In the genomic region with DNA sequence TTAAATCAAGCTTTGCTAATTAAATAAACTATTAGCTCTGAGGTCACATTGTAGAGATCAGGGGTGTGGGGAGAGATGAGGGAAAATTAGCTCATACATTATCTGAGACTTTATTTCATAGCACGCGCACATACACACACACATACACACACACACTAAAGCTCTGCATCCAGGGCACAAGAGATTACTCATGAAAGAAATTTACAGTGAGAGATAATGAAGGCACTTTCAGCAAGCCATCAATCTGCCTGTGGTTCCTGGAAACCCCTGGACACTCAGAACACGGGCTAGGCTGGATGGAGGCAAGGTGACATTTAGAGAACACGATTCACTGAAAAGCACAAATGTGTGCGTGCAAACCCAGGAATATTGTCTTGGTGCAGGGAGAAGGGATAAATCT, we compare ENCODE assay signal across 26 mouse cellular contexts.
DNase-seq lines count a peak whose midpoint lies in the region; ATAC-seq and TF ChIP-seq lines count a peak whose summit lies in the region.
"Had no signal": no experiment of that assay in that cellular context is flagged by ENCODE, and none has a peak within 500 bp of the region (broad histone marks: within the 10 kb centered on the region; RNA-seq: fewer than 3 reads in every experiment).

No protein-coding gene starts in this region.

- H3K36me3 ChIP-seq in hindbrain, embryonic 13.5 days = no peaks in the 10 kb centered on the region
- H3K36me3 ChIP-seq in hindbrain, embryonic 11.5 days (ENCODE audit: control insufficient read depth, insufficient read depth, low read length) = no peaks in the 10 kb centered on the region
- H3K36me3 ChIP-seq in midbrain, embryonic 15.5 days (replicated peaks) = no peaks in the 10 kb centered on the region
- no peaks in the 10 kb centered on the region for H3K36me3 ChIP-seq in midbrain, embryonic 16.5 days (ENCODE audit: control insufficient read depth, insufficient read depth, low read length)
- no peaks in the 10 kb centered on the region for H3K36me3 ChIP-seq in hindbrain, postnatal 0 days (ENCODE audit: insufficient read depth, low read length)
- H3K36me3 ChIP-seq in neural tube, embryonic 13.5 days = no peaks in the 10 kb centered on the region
- H3K36me3 ChIP-seq: embryonic facial prominence, embryonic 10.5 days; embryonic facial prominence, embryonic 15.5 days; kidney, embryonic 15.5 days; limb, embryonic 13.5 days; lung, embryonic 15.5 days had no signal

- peak; percentile 39; the same call in 1 of the 2 replicates for ATAC-seq in hindbrain, embryonic 13.5 days (ENCODE audit: low FRiP score)
- ATAC-seq in hindbrain, embryonic 11.5 days (ENCODE audit: low FRiP score) = no peak
- ATAC-seq in midbrain, embryonic 15.5 days (replicated peaks) = peak; percentile 48; the same call in 1 of the 2 replicates
- ATAC-seq in midbrain, embryonic 16.5 days = no peak
- ATAC-seq in hindbrain, postnatal 0 days = 0 out of 2 replicates have a peak, but pooled peaks have one; percentile 49
- ATAC-seq in neural tube, embryonic 13.5 days (ENCODE audit: low read depth) = peak; percentile 78
- ATAC-seq: inflammation-experienced regulatory T-cells, adult 6 months had no signal

- no peaks in the 10 kb centered on the region for H3K4me1 ChIP-seq in hindbrain, embryonic 13.5 days (replicated peaks)
- H3K4me1 ChIP-seq in hindbrain, embryonic 11.5 days (replicated peaks; ENCODE audit: control insufficient read depth, insufficient read depth, low read length) = no peaks in the 10 kb centered on the region
- no peaks in the 10 kb centered on the region; the same call in 1 of the 2 replicates for H3K4me1 ChIP-seq in midbrain, embryonic 15.5 days
- H3K4me1 ChIP-seq in midbrain, embryonic 16.5 days (ENCODE audit: control insufficient read depth, insufficient read depth, low read length) = 0 out of 2 replicates have a peak, but pooled peaks cover 3% of the 10 kb centered on the region
- no peaks in the 10 kb centered on the region for H3K4me1 ChIP-seq in hindbrain, postnatal 0 days (ENCODE audit: insufficient read depth, low read length)
- 0 out of 2 replicates have a peak, but pooled peaks cover 3% of the 10 kb centered on the region for H3K4me1 ChIP-seq in neural tube, embryonic 13.5 days (replicated peaks)
- H3K4me1 ChIP-seq: embryonic facial prominence, embryonic 10.5 days; embryonic facial prominence, embryonic 15.5 days; kidney, embryonic 15.5 days; limb, embryonic 13.5 days; lung, embryonic 15.5 days had no signal

- no peak overlapping the region for H3K4me2 ChIP-seq in hindbrain, embryonic 13.5 days
- no peak overlapping the region for H3K4me2 ChIP-seq in hindbrain, embryonic 11.5 days (replicated peaks; ENCODE audit: low read depth, low read length)
- H3K4me2 ChIP-seq in midbrain, embryonic 15.5 days = no peak overlapping the region
- H3K4me2 ChIP-seq in midbrain, embryonic 16.5 days (ENCODE audit: low read length) = no peak overlapping the region
- no peak overlapping the region for H3K4me2 ChIP-seq in hindbrain, postnatal 0 days (ENCODE audit: low read depth, low read length)
- H3K4me2 ChIP-seq in neural tube, embryonic 13.5 days = no peak overlapping the region
- H3K4me2 ChIP-seq: embryonic facial prominence, embryonic 15.5 days; heart, embryonic 11.5 days; kidney, embryonic 15.5 days; limb, embryonic 13.5 days; liver, embryonic 11.5 days; lung, embryonic 15.5 days had no signal

- DNase-seq in hindbrain, embryonic 11.5 days (ENCODE audit: low spot score) = no peak
- DNase-seq in hindbrain, postnatal 0 days (ENCODE audit: low spot score) = peak; percentile 10
- DNase-seq in testis, postnatal 14 days (ENCODE audit: low spot score) = no peak
- no peak for DNase-seq in layer of hippocampus, adult 9-10 months (ENCODE audit: low spot score)
- DNase-seq: B cell, adult 2 months; cerebellum, adult 8-10 months; cerebellum, postnatal 25 days; gastrocnemius, postnatal 14 days; heart, postnatal 36 days; kidney, adult 11 months; kidney, postnatal 25 days; right cerebral cortex, postnatal 14 days; thymus, postnatal 14 days had no signal

- 70% methylated on average over 5 of the region's 5 CpGs for WGBS in hindbrain, embryonic 13.5 days
- WGBS in hindbrain, embryonic 11.5 days = 88% methylated on average over 5 of the region's 5 CpGs
- 62% methylated on average over 5 of the region's 5 CpGs for WGBS in midbrain, embryonic 15.5 days
- 55% methylated on average over 5 of the region's 5 CpGs for WGBS in midbrain, embryonic 16.5 days
- WGBS in hindbrain, postnatal 0 days = 55% methylated on average over 5 of the region's 5 CpGs
- WGBS in neural tube, embryonic 13.5 days = 74% methylated on average over 5 of the region's 5 CpGs

- no peaks in the 10 kb centered on the region for H3K27me3 ChIP-seq in hindbrain, embryonic 13.5 days
- no peaks in the 10 kb centered on the region for H3K27me3 ChIP-seq in hindbrain, embryonic 11.5 days (ENCODE audit: control insufficient read depth, insufficient read depth, low read length)
- no peaks in the 10 kb centered on the region for H3K27me3 ChIP-seq in midbrain, embryonic 15.5 days (replicated peaks)
- no peaks in the 10 kb centered on the region for H3K27me3 ChIP-seq in midbrain, embryonic 16.5 days (ENCODE audit: control insufficient read depth, insufficient read depth, low read depth, low read length)
- H3K27me3 ChIP-seq in hindbrain, postnatal 0 days (ENCODE audit: insufficient read depth, low read length) = no peaks in the 10 kb centered on the region
- no peaks in the 10 kb centered on the region for H3K27me3 ChIP-seq in neural tube, embryonic 13.5 days
- H3K27me3 ChIP-seq: embryonic facial prominence, embryonic 15.5 days; kidney, embryonic 15.5 days; limb, embryonic 13.5 days; lung, embryonic 15.5 days had no signal

- no peak for TF ChIP-seq CTCF in hindbrain, postnatal 0 days (IDR thresholded peaks at IDR 0.05; ENCODE audit: low read depth)

- H3K9ac ChIP-seq in hindbrain, embryonic 13.5 days = no peak overlapping the region
- H3K9ac ChIP-seq in hindbrain, embryonic 11.5 days (ENCODE audit: low read depth, low read length) = no peak overlapping the region
- no peak overlapping the region for H3K9ac ChIP-seq in midbrain, embryonic 15.5 days
- H3K9ac ChIP-seq in midbrain, embryonic 16.5 days (ENCODE audit: low read depth, low read length) = no peak overlapping the region
- no peak overlapping the region for H3K9ac ChIP-seq in hindbrain, postnatal 0 days (replicated peaks; ENCODE audit: low read length)
- H3K9ac ChIP-seq in neural tube, embryonic 13.5 days = no peak overlapping the region
- H3K9ac ChIP-seq: embryonic facial prominence, embryonic 15.5 days; kidney, embryonic 15.5 days; limb, embryonic 13.5 days; lung, embryonic 15.5 days had no signal

- H3K9me3 ChIP-seq in hindbrain, embryonic 13.5 days = no peaks in the 10 kb centered on the region
- no peaks in the 10 kb centered on the region for H3K9me3 ChIP-seq in hindbrain, embryonic 11.5 days (ENCODE audit: control insufficient read depth, low read length)
- H3K9me3 ChIP-seq in midbrain, embryonic 15.5 days = no peaks in the 10 kb centered on the region
- no peaks in the 10 kb centered on the region for H3K9me3 ChIP-seq in midbrain, embryonic 16.5 days (replicated peaks; ENCODE audit: control insufficient read depth, low read length, poor library complexity, severe bottlenecking)
- no peaks in the 10 kb centered on the region for H3K9me3 ChIP-seq in hindbrain, postnatal 0 days (ENCODE audit: low read length)
- no peaks in the 10 kb centered on the region for H3K9me3 ChIP-seq in neural tube, embryonic 13.5 days
- H3K9me3 ChIP-seq: embryonic facial prominence, embryonic 10.5 days; embryonic facial prominence, embryonic 15.5 days; kidney, embryonic 15.5 days; limb, embryonic 13.5 days; lung, embryonic 15.5 days had no signal

- 0 out of 2 replicates have a peak overlapping the region, but pooled peaks have one; percentile 35 for H3K27ac ChIP-seq in hindbrain, embryonic 13.5 days
- no peak overlapping the region for H3K27ac ChIP-seq in hindbrain, embryonic 11.5 days (ENCODE audit: low read depth, low read length)
- no peak overlapping the region for H3K27ac ChIP-seq in midbrain, embryonic 15.5 days
- H3K27ac ChIP-seq in midbrain, embryonic 16.5 days (ENCODE audit: low read length) = no peak overlapping the region
- H3K27ac ChIP-seq in hindbrain, postnatal 0 days = no peak overlapping the region
- H3K27ac ChIP-seq in neural tube, embryonic 13.5 days (replicated peaks) = peak overlapping the region; percentile 42
- H3K27ac ChIP-seq: embryonic facial prominence, embryonic 10.5 days; embryonic facial prominence, embryonic 15.5 days; kidney, embryonic 15.5 days; layer of hippocampus, adult 2 months; limb, embryonic 13.5 days; lung, embryonic 15.5 days had no signal

- no peak overlapping the region for H3K4me3 ChIP-seq in hindbrain, embryonic 13.5 days
- H3K4me3 ChIP-seq in hindbrain, embryonic 11.5 days (ENCODE audit: low read depth, low read length) = no peak overlapping the region
- no peak overlapping the region for H3K4me3 ChIP-seq in midbrain, embryonic 15.5 days
- no peak overlapping the region for H3K4me3 ChIP-seq in midbrain, embryonic 16.5 days (ENCODE audit: low read depth, low read length)
- no peak overlapping the region for H3K4me3 ChIP-seq in hindbrain, postnatal 0 days (ENCODE audit: low read length)
- no peak overlapping the region for H3K4me3 ChIP-seq in neural tube, embryonic 13.5 days
- H3K4me3 ChIP-seq: embryonic facial prominence, embryonic 10.5 days; embryonic facial prominence, embryonic 15.5 days; kidney, embryonic 15.5 days; layer of hippocampus, adult 2 months; limb, embryonic 13.5 days; lung, embryonic 15.5 days had no signal

Comparison
In these comparisons a context has a peak if more than half of its experiments do, and no peak if none do; other contexts are left out.
1. ATAC-seq: peak in hindbrain, embryonic 13.5 days (single experiment), midbrain, embryonic 15.5 days (single experiment), hindbrain, postnatal 0 days (single experiment) and neural tube, embryonic 13.5 days (single experiment); none in hindbrain, embryonic 11.5 days (single experiment) and midbrain, embryonic 16.5 days (single experiment).
2. H3K27ac ChIP-seq: peak in hindbrain, embryonic 13.5 days (single experiment) and neural tube, embryonic 13.5 days (single experiment); none in hindbrain, embryonic 11.5 days (single experiment), midbrain, embryonic 15.5 days (single experiment), midbrain, embryonic 16.5 days (single experiment) and hindbrain, postnatal 0 days (single experiment).